Mouse (Mus musculus): Measurements from ENCODE around the gene Aftph.

Aftph gene

DNA sequence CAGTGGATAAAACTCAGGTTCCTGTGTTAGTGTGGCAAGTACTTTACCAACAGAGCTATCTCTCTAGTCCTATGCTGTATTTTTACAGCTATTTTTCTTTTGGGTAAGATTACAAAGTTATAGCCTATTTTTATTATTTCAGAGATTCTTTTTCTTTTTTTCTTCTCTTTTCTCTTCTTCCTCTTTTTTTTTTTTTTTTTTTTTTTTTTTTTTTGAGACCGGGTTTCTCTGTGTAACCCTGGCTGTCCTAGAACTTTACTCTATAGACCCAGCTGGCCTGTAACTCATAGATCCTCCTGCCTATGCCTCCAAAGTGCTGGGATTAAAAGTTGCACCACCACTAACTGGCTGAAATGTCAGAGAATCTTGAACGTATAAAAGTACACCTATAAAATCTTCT lies 13.3 kb downstream of the Aftph start:
- no peak for DNase-seq (ENCODE audit: low spot score in 2 of 2)

- no peak for DNase-seq (ENCODE audit: low spot score in 2 of 2)
These were observed 17.8 kb downstream of the Aftph start for GRCm38 (mm10) chr11:20723572-20723971.

DNA sequence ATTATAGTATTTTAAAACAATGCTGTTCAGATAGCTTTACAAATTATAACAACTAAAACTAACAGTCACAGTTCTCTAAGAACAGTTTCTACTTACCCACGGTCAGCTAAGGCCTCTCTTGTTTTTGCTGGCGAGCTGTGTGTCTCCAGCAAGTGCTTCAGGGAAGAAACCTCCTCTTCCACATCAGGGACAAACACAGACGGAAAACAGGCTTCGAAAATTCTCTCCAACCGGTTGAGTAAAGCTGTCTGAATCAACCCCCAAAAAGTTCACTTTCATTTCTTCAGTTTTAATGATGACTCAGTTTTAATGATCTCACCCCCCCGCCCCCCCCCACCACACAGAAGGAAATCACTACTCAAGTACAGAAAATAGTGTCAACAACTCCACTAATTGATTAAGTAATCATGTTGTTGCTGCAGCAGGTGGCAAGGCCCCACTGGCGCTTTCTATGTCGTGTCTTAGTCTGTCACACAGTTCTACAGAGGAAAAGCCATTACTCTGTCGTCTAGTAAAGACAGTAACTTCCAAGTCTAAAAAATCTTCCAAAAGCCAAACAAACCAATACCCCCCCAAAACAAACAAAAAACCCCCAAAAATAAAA lies 29.2 kb downstream of the Aftph start:
- DNase-seq (ENCODE audit: low spot score in 2 of 2) = no peak

DNA sequence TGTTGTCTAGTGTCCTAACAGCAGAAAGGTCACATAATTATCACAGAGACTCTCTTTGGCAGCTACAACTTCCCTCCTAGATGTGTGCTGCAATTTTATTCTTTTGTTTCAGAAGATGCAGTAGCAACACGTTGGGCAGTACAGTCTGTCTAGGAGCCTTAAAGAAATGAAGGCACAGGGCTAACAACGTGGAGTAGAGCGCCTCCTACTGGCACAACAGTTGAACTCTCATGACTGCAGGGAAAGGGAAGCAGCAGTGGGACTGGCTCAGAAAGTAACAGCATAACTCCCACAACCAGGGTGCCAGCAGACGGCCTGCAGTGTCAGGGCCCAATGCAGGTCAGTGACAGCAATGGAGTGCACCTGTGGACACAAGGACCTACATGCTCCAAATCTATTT lies 50.4 kb downstream of the Aftph start:
- DNase-seq (ENCODE audit: low spot score in 2 of 2) = peak in 1 of 2 experiments; percentile 48

- DNase-seq (ENCODE audit: low spot score in 2 of 2) = no peak
These were observed 59.7 kb downstream of the Aftph start for GRCm38 (mm10) chr11:20681679-20682078.

DNA sequence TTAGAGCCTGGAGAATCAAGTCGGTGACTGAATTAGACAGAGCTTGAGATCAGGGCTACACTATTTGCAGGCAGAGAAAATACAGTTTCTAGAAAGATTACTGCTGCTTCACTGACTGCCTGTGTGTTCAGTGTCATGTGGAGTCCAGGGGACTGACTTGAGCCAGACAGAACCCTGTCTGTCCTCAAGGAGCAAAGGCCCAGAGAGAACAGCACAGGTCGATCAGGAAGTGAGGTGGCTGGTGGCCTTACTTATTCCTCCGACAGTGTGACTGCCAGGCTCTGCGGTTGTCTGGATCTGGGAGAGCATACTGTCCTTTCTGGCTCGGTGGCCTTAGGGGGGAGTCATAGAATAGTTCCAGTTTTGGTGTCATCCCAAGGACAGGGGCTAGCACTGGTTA lies 60.6 kb downstream of the Aftph start:
- DNase-seq (ENCODE audit: low spot score in 2 of 2) = no peak

GRCm38 (mm10) chr11:20679396-20679795 lies 62.0 kb downstream of the Aftph start:
- DNase-seq (ENCODE audit: low spot score in 2 of 2) = no peak

DNA sequence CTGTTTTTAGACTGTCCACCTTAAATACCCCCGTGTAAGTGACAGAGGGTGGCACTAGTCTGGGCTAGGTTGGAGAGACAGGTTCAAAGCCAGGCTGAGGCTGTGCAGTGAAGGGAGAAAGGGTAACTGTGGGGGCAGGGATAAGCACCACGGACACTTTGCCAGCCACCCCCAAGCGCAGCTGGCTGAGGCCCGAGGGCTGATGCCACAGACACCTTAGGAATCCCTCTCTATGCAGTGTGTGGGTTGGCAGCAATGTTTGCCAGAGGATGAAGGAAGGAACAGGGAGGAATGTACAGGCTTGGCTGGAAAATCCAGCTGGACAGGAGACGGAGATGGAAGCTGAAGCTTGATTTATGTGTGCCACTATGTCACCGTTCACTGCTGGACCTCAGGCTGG lies 68.9 kb downstream of the Aftph start:
- DNase-seq (ENCODE audit: low spot score in 2 of 2) = no peak

GRCm38 (mm10) chr11:20671789-20672392 lies 69.5 kb downstream of the Aftph start:
- DNase-seq (ENCODE audit: low spot score in 2 of 2) = no peak

- DNase-seq (ENCODE audit: low spot score in 2 of 2) = no peak
These were observed 76.5 kb downstream of the Aftph start for GRCm38 (mm10) chr11:20664878-20665277.

DNA sequence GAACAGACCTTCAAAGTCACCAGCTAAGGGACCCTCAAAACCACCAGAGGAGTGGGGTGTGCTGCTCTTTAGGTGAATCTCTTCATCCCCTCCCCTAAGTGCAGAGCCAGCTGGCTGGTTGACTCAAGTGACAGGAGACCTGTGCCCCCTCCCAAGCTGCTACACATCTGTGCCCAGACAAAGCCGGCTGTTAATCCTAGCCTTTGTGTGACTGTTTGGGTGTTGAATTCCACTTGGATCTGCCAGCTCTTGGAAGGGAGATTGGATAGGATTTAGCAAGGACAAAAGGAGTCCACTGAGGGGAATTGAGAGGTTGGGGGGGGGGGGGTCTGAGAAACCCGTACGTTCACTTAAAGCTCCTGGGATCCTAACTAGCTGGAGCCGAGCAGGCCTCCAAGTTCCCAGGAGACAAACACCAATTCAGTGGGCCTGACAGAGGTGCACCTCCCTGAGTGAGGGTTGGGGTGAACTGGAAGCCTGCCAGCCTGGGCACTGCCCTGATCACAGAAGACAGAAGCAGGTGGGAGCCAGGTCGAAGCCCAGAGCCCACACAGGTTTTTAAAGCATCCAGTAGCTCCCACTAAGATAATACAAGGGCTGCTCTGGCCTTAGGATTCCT lies 77.7 kb downstream of the Aftph start:
- no peak for DNase-seq (ENCODE audit: low spot score in 2 of 2)

DNA sequence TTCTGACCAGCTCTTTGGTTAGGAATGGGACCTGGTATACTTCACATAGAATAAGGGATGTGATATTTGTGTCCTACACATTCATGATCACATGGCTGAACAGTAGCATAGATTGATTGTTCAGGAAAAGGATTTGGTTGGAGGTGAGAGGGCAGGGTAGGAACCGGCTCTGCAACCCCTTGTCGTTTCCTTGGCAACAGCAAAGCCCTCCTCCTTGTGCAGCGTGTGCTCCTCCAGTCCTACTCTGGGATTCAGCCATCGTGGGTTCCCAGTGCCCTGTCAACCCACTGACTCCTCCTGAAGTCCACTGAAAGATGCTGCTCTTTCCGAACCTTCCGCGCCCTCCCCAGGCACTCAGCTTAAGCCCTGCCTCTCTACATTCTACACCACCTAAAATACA lies 78.6 kb downstream of the Aftph start:
- DNase-seq (ENCODE audit: low spot score in 2 of 2) = no peak

DNA sequence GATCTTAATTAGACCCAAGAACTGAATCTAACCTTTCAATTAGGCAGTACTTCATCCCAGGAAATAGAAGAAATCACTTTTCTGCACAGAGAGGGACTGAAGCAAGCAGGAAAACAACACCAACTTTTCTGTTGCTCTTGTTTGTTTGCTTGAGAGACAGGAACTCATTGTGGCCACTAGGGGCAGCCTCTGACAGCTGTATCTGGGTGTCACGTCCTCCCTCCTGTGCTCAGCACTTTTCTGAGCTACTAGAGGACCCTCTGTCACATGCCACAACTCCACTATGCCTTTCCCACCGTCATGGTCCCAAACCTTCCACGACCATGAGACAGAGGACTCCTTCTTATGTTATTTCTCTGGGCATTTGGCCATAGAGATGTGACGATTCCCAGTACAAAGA lies 79.7 kb downstream of the Aftph start:
- peak in 1 of 2 experiments; percentile 40 for DNase-seq (ENCODE audit: low spot score in 2 of 2)

DNA sequence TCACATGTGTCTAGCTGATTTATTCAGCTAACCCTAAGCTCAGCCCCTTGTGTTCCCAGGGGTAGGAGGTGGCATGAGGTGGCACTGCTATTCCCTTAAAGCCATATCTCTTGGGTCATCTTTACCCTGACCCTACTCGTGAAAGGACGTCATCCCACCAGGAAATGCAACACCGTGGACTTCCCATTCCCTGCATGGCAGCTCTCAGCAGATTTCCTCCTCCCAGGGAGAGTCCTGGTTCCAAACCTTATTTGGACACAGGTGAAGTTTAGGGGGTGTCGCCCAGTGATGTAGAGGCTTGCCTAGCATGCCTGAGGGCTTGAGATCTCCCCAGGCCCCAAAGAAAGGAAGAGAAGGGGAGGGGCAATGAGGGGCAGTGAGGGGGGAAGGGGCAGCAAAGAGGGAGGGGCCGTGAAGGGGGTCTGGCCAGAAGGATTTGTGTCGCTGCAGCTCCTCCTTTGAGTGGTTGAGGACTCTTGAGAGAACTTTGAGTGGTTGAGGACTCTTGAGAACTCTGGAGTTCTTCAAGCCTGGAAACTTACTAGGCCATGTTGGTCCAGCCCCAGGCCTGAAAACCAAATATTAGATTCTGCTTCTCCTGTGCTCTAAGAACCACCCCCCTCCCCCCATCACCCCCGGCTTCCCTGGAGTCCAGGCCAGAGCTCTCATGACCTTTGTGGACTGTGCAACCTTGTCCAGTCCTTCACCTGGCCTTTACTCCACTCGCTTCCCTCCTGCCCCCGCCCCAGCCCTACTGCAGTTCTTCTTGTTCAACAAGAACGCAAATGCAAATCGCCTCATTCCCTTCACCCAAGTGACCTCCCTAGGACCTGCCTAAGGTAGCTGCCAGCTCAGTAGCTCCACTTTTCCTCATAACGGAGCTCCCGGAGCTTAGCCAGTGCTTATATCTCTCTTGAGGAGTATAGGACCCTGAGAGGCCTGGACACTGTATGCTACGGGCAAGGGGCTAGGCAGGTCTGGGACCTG lies 81.0 kb downstream of the Aftph start:
- no peak for DNase-seq (ENCODE audit: low spot score in 2 of 2)

GRCm38 (mm10) chr11:20659094-20659493 lies 82.3 kb downstream of the Aftph start:
- no peak for DNase-seq (ENCODE audit: low spot score in 2 of 2)

- no peak for DNase-seq (ENCODE audit: low spot score in 2 of 2)
These were observed 84.7 kb downstream of the Aftph start for GRCm38 (mm10) chr11:20656711-20657057.

DNA sequence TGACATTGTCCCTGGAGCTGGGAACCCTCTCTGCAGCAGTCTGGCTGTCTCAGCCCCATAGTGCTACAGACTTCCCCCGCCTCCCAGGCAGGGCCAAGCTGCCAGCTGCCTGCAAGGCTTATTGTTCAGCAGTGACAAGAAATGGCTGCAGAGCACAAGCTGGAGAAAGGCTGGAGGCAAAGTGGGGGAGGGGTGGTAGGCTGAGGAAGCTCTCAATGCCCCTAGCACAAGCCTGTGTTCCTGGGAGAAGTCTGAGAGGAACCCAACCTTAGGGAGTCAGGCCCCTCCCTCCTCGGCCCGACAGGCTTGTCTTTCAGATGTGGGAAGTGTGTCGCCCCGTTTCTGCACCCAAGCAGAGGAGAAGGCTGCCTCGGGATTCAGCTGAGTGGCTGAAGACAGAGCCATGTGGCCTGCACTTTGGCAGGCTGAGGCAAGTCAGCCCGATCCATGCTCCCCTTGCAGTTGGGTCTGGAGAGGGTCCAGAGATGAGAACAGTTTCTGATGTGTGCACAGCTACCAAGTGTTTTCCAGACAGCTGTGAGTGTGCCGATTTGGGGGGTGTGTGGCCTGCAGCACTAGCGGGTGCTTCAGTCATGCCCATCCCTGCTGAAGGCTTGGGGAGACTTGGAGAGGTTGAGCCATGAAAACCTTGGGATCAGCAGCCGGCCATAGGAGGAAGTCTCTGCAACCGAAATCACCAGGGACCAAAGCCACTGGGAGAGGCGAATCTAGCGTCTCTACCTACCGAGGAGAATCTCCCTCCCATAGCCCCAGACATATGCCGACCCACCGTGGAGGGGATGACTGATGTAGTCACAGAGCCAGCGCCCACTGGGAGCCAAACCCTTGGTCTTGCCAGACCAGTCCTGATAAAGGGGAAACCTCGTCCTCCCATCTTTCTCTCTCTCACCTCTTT lies 85.3 kb downstream of the Aftph start:
- DNase-seq (ENCODE audit: low spot score in 2 of 2) = no peak

GRCm38 (mm10) chr11:20651166-20651565 lies 90.2 kb downstream of the Aftph start:
- no peak for DNase-seq (ENCODE audit: low spot score in 2 of 2)

DNA sequence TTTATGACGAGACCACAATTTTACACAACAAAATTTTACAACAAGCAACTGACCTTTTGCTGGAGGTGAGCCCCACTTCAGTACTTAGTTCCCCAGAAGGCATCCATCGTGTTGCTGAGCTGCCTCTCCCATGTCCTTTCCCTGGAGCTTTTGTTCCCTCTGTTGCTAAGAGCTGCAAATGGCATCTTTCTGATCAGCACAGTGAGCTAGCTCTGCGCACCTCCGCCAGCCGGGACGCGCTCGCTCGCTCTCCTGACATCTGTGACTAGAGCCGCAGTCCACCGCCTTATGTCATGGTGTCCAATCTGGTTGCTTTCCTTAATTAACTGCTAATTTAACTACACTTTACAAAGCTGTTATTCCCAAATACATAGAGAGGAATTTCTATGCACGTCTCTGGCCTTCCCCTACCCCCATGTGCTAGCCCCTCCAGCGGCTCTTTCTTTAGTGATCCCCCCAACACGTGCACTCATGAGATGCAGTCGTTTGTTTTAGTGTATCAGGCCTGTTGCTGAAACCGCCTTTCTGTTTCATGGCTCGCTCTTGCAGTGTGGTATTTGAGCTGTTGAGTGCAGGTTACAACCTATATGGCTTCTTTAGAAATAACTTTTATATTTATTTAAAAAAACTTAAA lies 91.3 kb downstream of the Aftph start:
- DNase-seq (ENCODE audit: low spot score in 2 of 2) = no peak

DNA sequence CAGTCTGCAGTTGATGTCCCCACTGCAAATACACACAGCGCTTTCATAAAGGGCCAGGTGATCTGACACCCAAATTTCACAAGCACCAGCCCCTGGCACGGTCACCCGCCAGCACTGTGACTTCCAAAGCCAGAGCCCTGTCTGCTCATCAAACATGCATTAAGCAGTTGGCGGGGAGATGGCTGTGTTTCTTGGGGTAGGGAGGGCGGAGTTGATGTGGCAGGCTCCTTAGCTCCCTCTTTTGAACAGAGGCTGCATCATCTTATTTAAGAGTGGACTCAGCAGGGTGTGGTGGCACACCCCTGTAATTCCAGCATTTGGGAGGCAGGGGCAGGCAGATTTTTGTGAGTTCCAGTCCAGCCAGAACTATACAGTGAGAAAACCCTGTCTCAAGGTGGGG lies 91.9 kb downstream of the Aftph start:
- DNase-seq (ENCODE audit: low spot score in 2 of 2) = no peak
